In the genomic region with DNA sequence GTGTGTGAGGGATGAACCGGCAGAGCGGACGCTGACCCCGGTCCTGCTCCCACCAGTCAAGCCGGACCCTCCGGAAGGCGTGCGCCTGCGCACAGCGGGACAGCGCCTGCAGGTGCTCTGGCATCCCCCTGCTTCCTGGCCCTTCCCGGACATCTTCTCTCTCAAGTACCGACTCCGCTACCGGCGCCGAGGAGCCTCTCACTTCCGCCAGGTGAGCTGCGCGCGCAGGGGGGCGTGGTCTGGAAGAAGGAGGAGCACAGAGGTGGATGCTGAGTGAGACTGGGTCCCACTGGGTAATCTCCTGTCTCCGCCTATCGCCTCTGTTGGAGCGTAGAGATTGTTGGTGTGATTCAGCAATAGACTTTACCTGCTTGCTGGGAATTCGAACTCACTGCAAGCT, we compare ENCODE assay signal across 8 mouse cellular contexts. TPM values are rescaled to one million over a fixed set of nuclear protein-coding genes. Genes with fewer than 3 reads are reported as not detected.
DNase-seq lines count a peak whose midpoint lies in the region; ATAC-seq and TF ChIP-seq lines count a peak whose summit lies in the region.

No protein-coding gene starts in this region.

- in situ Hi-C loops in ES-E14 (cut with MboI; ENCODE audit: low sequenced_read_pairs in 2 of 2, unreplicated experiment in 2 of 2) = no loop called here

- TF ChIP-seq CTCF in embryonic fibroblast, embryonic 13.5 days (IDR thresholded peaks at IDR 0.05; ENCODE audit: borderline replicate concordance, insufficient read depth, low read length) = no peak
- TF ChIP-seq CTCF in hindbrain, postnatal 0 days (IDR thresholded peaks at IDR 0.05; ENCODE audit: low read depth) = no peak

- no peak for TF ChIP-seq POLR2A in embryonic fibroblast, embryonic 13.5 days (IDR thresholded peaks at IDR 0.05; ENCODE audit: low read depth, low read length)

- intact Hi-C loops in left cerebral cortex, postnatal 10 days (cut with DNase I) = loop anchor here (5.0 kb wide), 1 partner anchor 254 kb away; no protein-coding TSS in a partner anchor

- peak overlapping the region; percentile 70 for H3K4me2 ChIP-seq in hindbrain, postnatal 0 days (ENCODE audit: low read depth, low read length)
- peak overlapping the region; percentile 54 for H3K4me2 ChIP-seq in stomach, embryonic 14.5 days (replicated peaks; ENCODE audit: low read depth, low read length)

- ATAC-seq in hindbrain, postnatal 0 days = peak; percentile 52
- ATAC-seq in stomach, embryonic 14.5 days (ENCODE audit: insufficient number of reproducible peaks, insufficient read depth, low FRiP score, low read depth) = peak; percentile 21; the same call in 1 of the 2 replicates

- WGBS in hindbrain, postnatal 0 days = 1% methylated on average over 26 of the region's 26 CpGs
- 2% methylated on average over 26 of the region's 26 CpGs for WGBS in stomach, embryonic 14.5 days

- peak; percentile 95 for DNase-seq in ES-E14 (ENCODE audit: low read depth, low spot score)
- peak; percentile 87 for DNase-seq in brain, adult 2 months (ENCODE audit: low read depth, low spot score)
- peak; percentile 85 for DNase-seq in hindbrain, postnatal 0 days (ENCODE audit: low spot score)
- peak; percentile 72 to 88 for DNase-seq in left cerebral cortex, postnatal 10 days (ENCODE audit: extremely low spot score in 1 of 2, low spot score in 2 of 2)
- peak; percentile 85 to 88 for DNase-seq in lung, postnatal 4 days
- no peak for DNase-seq in gastrocnemius, postnatal 25 days

- H3K27ac ChIP-seq in ES-E14 (ENCODE audit: insufficient read depth, low read depth, low read length, poor library complexity, severe bottlenecking) = no peak overlapping the region
- H3K27ac ChIP-seq in embryonic fibroblast, embryonic 13.5 days (ENCODE audit: insufficient read depth, low read length) = no peak overlapping the region
- H3K27ac ChIP-seq in hindbrain, postnatal 0 days = peak overlapping the region; percentile 62; the same call in 1 of the 2 replicates
- H3K27ac ChIP-seq in stomach, embryonic 14.5 days (ENCODE audit: low read length) = no peak overlapping the region

- no peaks in the 10 kb centered on the region for H3K36me3 ChIP-seq in ES-E14 (ENCODE audit: control insufficient read depth, insufficient read depth, low read length, poor library complexity, severe bottlenecking)
- H3K36me3 ChIP-seq in hindbrain, postnatal 0 days (ENCODE audit: insufficient read depth, low read length) = no peaks in the 10 kb centered on the region
- H3K36me3 ChIP-seq in stomach, embryonic 14.5 days (ENCODE audit: control insufficient read depth, insufficient read depth, low read length) = peaks cover 2% of the 10 kb centered on the region; the same call in 1 of the 2 replicates

- H3K4me1 ChIP-seq in ES-E14 (ENCODE audit: control insufficient read depth in 2 of 2, insufficient read depth in 2 of 2, low read length in 2 of 2, poor library complexity in 1 of 2) = peaks cover 10 to 35% of the 10 kb centered on the region in 2 experiments
- H3K4me1 ChIP-seq in embryonic fibroblast, embryonic 13.5 days (ENCODE audit: control insufficient read depth, insufficient read depth, low read length) = peaks cover 5% of the 10 kb centered on the region; the same call in 1 of the 2 replicates
- peaks cover 9% of the 10 kb centered on the region; the same call in 1 of the 2 replicates for H3K4me1 ChIP-seq in hindbrain, postnatal 0 days (ENCODE audit: insufficient read depth, low read length)
- peaks cover 9% of the 10 kb centered on the region; the same call in 1 of the 2 replicates for H3K4me1 ChIP-seq in stomach, embryonic 14.5 days (ENCODE audit: control insufficient read depth, insufficient read depth, low read length)

- H3K9ac ChIP-seq in ES-E14 (ENCODE audit: insufficient read depth, low read depth, low read length, poor library complexity, severe bottlenecking) = peak overlapping the region; percentile 47; the same call in 1 of the 2 replicates
- H3K9ac ChIP-seq in hindbrain, postnatal 0 days (replicated peaks; ENCODE audit: low read length) = peak overlapping the region; percentile 54
- H3K9ac ChIP-seq in stomach, embryonic 14.5 days (replicated peaks; ENCODE audit: low read depth, low read length) = no peak overlapping the region

- no peaks in the 10 kb centered on the region for H3K9me3 ChIP-seq in ES-E14 (ENCODE audit: control insufficient read depth, insufficient read depth, low read depth, low read length)
- H3K9me3 ChIP-seq in hindbrain, postnatal 0 days (ENCODE audit: low read length) = no peaks in the 10 kb centered on the region
- no peaks in the 10 kb centered on the region for H3K9me3 ChIP-seq in stomach, embryonic 14.5 days (ENCODE audit: control insufficient read depth, low read depth, low read length)

- peak overlapping the region; percentile 57 to 61 for H3K4me3 ChIP-seq in ES-E14 (ENCODE audit: insufficient read depth in 1 of 2, low read depth in 1 of 2, low read length in 2 of 2, poor library complexity in 1 of 2, severe bottlenecking in 1 of 2)
- H3K4me3 ChIP-seq in embryonic fibroblast, embryonic 13.5 days (ENCODE audit: insufficient read depth, low read length) = peak overlapping the region; percentile 30
- peak overlapping the region; percentile 44 for H3K4me3 ChIP-seq in hindbrain, postnatal 0 days (ENCODE audit: low read length)
- H3K4me3 ChIP-seq in stomach, embryonic 14.5 days (ENCODE audit: low read depth, low read length) = peak overlapping the region; percentile 36

- no peaks in the 10 kb centered on the region for H3K27me3 ChIP-seq in hindbrain, postnatal 0 days (ENCODE audit: insufficient read depth, low read length)
- H3K27me3 ChIP-seq in stomach, embryonic 14.5 days (ENCODE audit: control insufficient read depth, insufficient read depth, low read length) = no peaks in the 10 kb centered on the region; the same call in 1 of the 2 replicates

TF ChIP-seq in ES-E14, 5 proteins besides CTCF, POLR2A, EP300 and RAD21:
- TF ChIP-seq HCFC1 (IDR thresholded peaks at IDR 0.05; ENCODE audit: borderline replicate concordance, insufficient read depth, low read length) (0 out of 2 replicates have a peak, but pooled peaks have one; percentile 15), ZNF384 (IDR thresholded peaks at IDR 0.05; ENCODE audit: low read depth, low read length) (no peak), CHD2 (IDR thresholded peaks at IDR 0.05; ENCODE audit: low read depth, low read length) (no peak), MAFK (IDR thresholded peaks at IDR 0.05; ENCODE audit: insufficient read depth, low read depth, low read length) (no peak), ZC3H11A (IDR thresholded peaks at IDR 0.05; ENCODE audit: borderline replicate concordance, low read depth, low read length) (no peak)

RNA-seq across cellular contexts. Expression of a gene that starts 2.8 kb away (rescaled TPM):
- total RNA-seq in ES-E14 (2012; rRNA removed) = 14.0 and 14.7 TPM in 2 replicates
- polyA plus RNA-seq in embryonic fibroblast, embryonic 13.5 days (2011; ENCODE audit: insufficient read length, low read depth, missing spikeins) = 8.0 and 8.9 TPM in 2 replicates
- total RNA-seq in hindbrain, postnatal 0 days (2014; rRNA removed) = 6.8 and 18.3 TPM in 2 replicates
- polyA plus RNA-seq in hindbrain, postnatal 0 days (2015; fragmentation: Nextera tagmentation; extraction: Ambion mirVana) = 16.7 and 19.4 TPM in 2 replicates
- total RNA-seq in left cerebral cortex, postnatal 10 days (2021) = 10 to 100 TPM; 12.7 to 16.5 TPM
- polyA plus RNA-seq in stomach, embryonic 14.5 days (2014; fragmentation: Nextera tagmentation; extraction: Ambion mirVana) = 20.8 and 21.8 TPM in 2 replicates
- 1 to 10 TPM; 7.8 TPM for total RNA-seq in gastrocnemius, postnatal 25 days (2021)

RNA-seq across cellular contexts. Expression of a gene that starts 3.7 kb away (rescaled TPM):
- total RNA-seq in ES-E14 (2012; rRNA removed) = 0.49 and 0.74 TPM in 2 replicates
- polyA plus RNA-seq in embryonic fibroblast, embryonic 13.5 days (2011; ENCODE audit: insufficient read length, low read depth, missing spikeins) = not detected in 2 replicates
- 0.61 and 3.8 TPM in 2 replicates for total RNA-seq in hindbrain, postnatal 0 days (2014; rRNA removed)
- 5.2 and 7.3 TPM in 2 replicates for polyA plus RNA-seq in hindbrain, postnatal 0 days (2015; fragmentation: Nextera tagmentation; extraction: Ambion mirVana)
- 1 to 10 TPM; 2.8 to 4.2 TPM for total RNA-seq in left cerebral cortex, postnatal 10 days (2021)
- polyA plus RNA-seq in stomach, embryonic 14.5 days (2014; fragmentation: Nextera tagmentation; extraction: Ambion mirVana) = 2.7 and 3.1 TPM in 2 replicates
- total RNA-seq in gastrocnemius, postnatal 25 days (2021) = under 1 TPM in 1 of 2 experiments, not detected in 1; 0.31 TPM

RNA-seq across cellular contexts. Expression of a gene that starts 6.8 kb away (rescaled TPM):
- total RNA-seq in ES-E14 (2012; rRNA removed) = 3.9 and 4.6 TPM in 2 replicates
- polyA plus RNA-seq in embryonic fibroblast, embryonic 13.5 days (2011; ENCODE audit: insufficient read length, low read depth, missing spikeins) = 4.6 and 5.4 TPM in 2 replicates
- total RNA-seq in hindbrain, postnatal 0 days (2014; rRNA removed) = 1.8 and 4.3 TPM in 2 replicates
- 5.6 and 6.8 TPM in 2 replicates for polyA plus RNA-seq in hindbrain, postnatal 0 days (2015; fragmentation: Nextera tagmentation; extraction: Ambion mirVana)
- total RNA-seq in left cerebral cortex, postnatal 10 days (2021) = 1 to 10 TPM; 3.2 to 5.3 TPM
- 4.6 and 7.7 TPM in 2 replicates for polyA plus RNA-seq in stomach, embryonic 14.5 days (2014; fragmentation: Nextera tagmentation; extraction: Ambion mirVana)
- 1 to 10 TPM; 3.0 to 3.1 TPM for total RNA-seq in gastrocnemius, postnatal 25 days (2021)

RNA-seq across cellular contexts. Expression of a gene that starts 14.1 kb away (rescaled TPM):
- 1.5 and 2.4 TPM in 2 replicates for total RNA-seq in ES-E14 (2012; rRNA removed)
- 0.39 TPM in 1 of 2 replicates, not detected in the other for polyA plus RNA-seq in embryonic fibroblast, embryonic 13.5 days (2011; ENCODE audit: insufficient read length, low read depth, missing spikeins)
- total RNA-seq in hindbrain, postnatal 0 days (2014; rRNA removed) = 233 and 250 TPM in 2 replicates
- polyA plus RNA-seq in hindbrain, postnatal 0 days (2015; fragmentation: Nextera tagmentation; extraction: Ambion mirVana) = 150 and 152 TPM in 2 replicates
- total RNA-seq in left cerebral cortex, postnatal 10 days (2021) = 10 to 100 TPM; 50.3 to 57.4 TPM
- 12.1 and 16.6 TPM in 2 replicates for polyA plus RNA-seq in stomach, embryonic 14.5 days (2014; fragmentation: Nextera tagmentation; extraction: Ambion mirVana)
- under 1 TPM in 1 of 2 experiments, not detected in 1; 0.28 TPM for total RNA-seq in gastrocnemius, postnatal 25 days (2021)

RNA-seq across cellular contexts. Expression of a gene that starts 30.2 kb away (rescaled TPM):
- total RNA-seq in ES-E14 (2012; rRNA removed) = 24.2 and 50.7 TPM in 2 replicates
- polyA plus RNA-seq in embryonic fibroblast, embryonic 13.5 days (2011; ENCODE audit: insufficient read length, low read depth, missing spikeins) = 5.9 and 9.5 TPM in 2 replicates
- total RNA-seq in hindbrain, postnatal 0 days (2014; rRNA removed) = 136 and 140 TPM in 2 replicates
- 178 and 193 TPM in 2 replicates for polyA plus RNA-seq in hindbrain, postnatal 0 days (2015; fragmentation: Nextera tagmentation; extraction: Ambion mirVana)
- total RNA-seq in left cerebral cortex, postnatal 10 days (2021) = 100 to 1,000 TPM in 1 of 2 experiments, 10 to 100 TPM in 1; 99.7 to 111 TPM
- polyA plus RNA-seq in stomach, embryonic 14.5 days (2014; fragmentation: Nextera tagmentation; extraction: Ambion mirVana) = 13.7 and 17.6 TPM in 2 replicates
- total RNA-seq in gastrocnemius, postnatal 25 days (2021) = not detected
